Mouse (Mus musculus): ENCODE results near the gene Fpr3. TPM values are rescaled to one million over a fixed set of nuclear protein-coding genes. Genes with fewer than 3 reads are reported as not detected.

The Fpr3 gene
- polyA plus RNA-seq, 1 experiment from 2014 or later, result not detected

- WGBS, result 70% methylated on average over 2 of the region's 2 CpGs
- no peak for ATAC-seq (ENCODE audit: low read depth)
- Histone ChIP-seq H3K27ac (ENCODE audit: low read length) (no peak overlapping the region), H3K4me3 (ENCODE audit: low read length) (no peak overlapping the region), H3K36me3 (ENCODE audit: control insufficient read depth, insufficient read depth, low read length) (no peaks in the 10 kb centered on the region), H3K4me2 (ENCODE audit: low read depth, low read length) (no peak overlapping the region), H3K9ac (ENCODE audit: low read length) (no peak overlapping the region), H3K9me3 (ENCODE audit: control insufficient read depth, low read length) (0 out of 2 replicates have a peak, but pooled peaks cover 2% of the 10 kb centered on the region), H3K4me1 (replicated peaks; ENCODE audit: control insufficient read depth, insufficient read depth, low read length) (no peaks in the 10 kb centered on the region), H3K27me3 (ENCODE audit: control insufficient read depth, insufficient read depth, low read depth, low read length) (no peaks in the 10 kb centered on the region)
These were observed 16.6 kb upstream of the Fpr3 start for GRCm38 (mm10) chr17:17870892-17871550.

- Histone ChIP-seq H3K36me3 (ENCODE audit: control insufficient read depth, insufficient read depth, low read length) (no peaks in the 10 kb centered on the region), H3K4me2 (ENCODE audit: low read depth, low read length) (no peak overlapping the region), H3K27ac (ENCODE audit: low read length) (no peak overlapping the region), H3K9ac (ENCODE audit: low read length) (no peak overlapping the region), H3K4me1 (replicated peaks; ENCODE audit: control insufficient read depth, insufficient read depth, low read length) (no peaks in the 10 kb centered on the region), H3K27me3 (ENCODE audit: control insufficient read depth, insufficient read depth, low read depth, low read length) (no peaks in the 10 kb centered on the region), H3K9me3 (ENCODE audit: control insufficient read depth, low read length) (0 out of 2 replicates have a peak, but pooled peaks cover 2% of the 10 kb centered on the region), H3K4me3 (ENCODE audit: low read length) (no peak overlapping the region)
- ATAC-seq (ENCODE audit: low read depth), result no peak
- 81% methylated on average over 2 of the region's 2 CpGs for WGBS
These were observed 16.0 kb upstream of the Fpr3 start for GRCm38 (mm10) chr17:17871697-17872096.

GRCm38 (mm10) chr17:17879347-17879746 lies 8.3 kb upstream of the Fpr3 start:
- ATAC-seq (ENCODE audit: low read depth), result no peak
- H3K4me3 ChIP-seq (ENCODE audit: low read length), result no peak overlapping the region
- no peaks in the 10 kb centered on the region for H3K36me3 ChIP-seq (ENCODE audit: control insufficient read depth, insufficient read depth, low read length)
- H3K27ac ChIP-seq (ENCODE audit: low read length), result no peak overlapping the region
- WGBS, result 73% methylated on average over 1 of the region's 1 CpGs
- no peak overlapping the region for H3K4me2 ChIP-seq (ENCODE audit: low read depth, low read length)
- no peaks in the 10 kb centered on the region for H3K27me3 ChIP-seq (ENCODE audit: control insufficient read depth, insufficient read depth, low read depth, low read length)
- no peak overlapping the region for H3K9ac ChIP-seq (ENCODE audit: low read length)
- no peaks in the 10 kb centered on the region for H3K4me1 ChIP-seq (replicated peaks; ENCODE audit: control insufficient read depth, insufficient read depth, low read length)
- no peaks in the 10 kb centered on the region for H3K9me3 ChIP-seq (ENCODE audit: control insufficient read depth, low read length)

- no peaks in the 10 kb centered on the region for H3K9me3 ChIP-seq (ENCODE audit: control insufficient read depth, low read length)
- H3K9ac ChIP-seq (ENCODE audit: low read length), result no peak overlapping the region
- no peak overlapping the region for H3K4me2 ChIP-seq (ENCODE audit: low read depth, low read length)
- no peaks in the 10 kb centered on the region for H3K27me3 ChIP-seq (ENCODE audit: control insufficient read depth, insufficient read depth, low read depth, low read length)
- H3K4me1 ChIP-seq (replicated peaks; ENCODE audit: control insufficient read depth, insufficient read depth, low read length), result no peaks in the 10 kb centered on the region
- no peak overlapping the region for H3K4me3 ChIP-seq (ENCODE audit: low read length)
- H3K27ac ChIP-seq (ENCODE audit: low read length), result no peak overlapping the region
- 62% methylated on average over 3 of the region's 3 CpGs for WGBS
- no peak for ATAC-seq (ENCODE audit: low read depth)
- H3K36me3 ChIP-seq (ENCODE audit: control insufficient read depth, insufficient read depth, low read length), result no peaks in the 10 kb centered on the region
These were observed 5.0 kb upstream of the Fpr3 start for GRCm38 (mm10) chr17:17882672-17883071.

GRCm38 (mm10) chr17:17883840-17884239 lies 3.8 kb upstream of the Fpr3 start, which contains the start of gene Fpr1:
Gene Fpr1, minus strand, starts transcription at chr17:17883940.
- no peaks in the 10 kb centered on the region for H3K4me1 ChIP-seq (replicated peaks; ENCODE audit: control insufficient read depth, insufficient read depth, low read length)
- H3K4me2 ChIP-seq (ENCODE audit: low read depth, low read length), result no peak within 1 kb of the TSS
- ATAC-seq (ENCODE audit: low read depth), result no peak
- H3K9me3 ChIP-seq (ENCODE audit: control insufficient read depth, low read length), result no peaks in the 10 kb centered on the region
- no peaks in the 10 kb centered on the region for H3K27me3 ChIP-seq (ENCODE audit: control insufficient read depth, insufficient read depth, low read depth, low read length)
- H3K9ac ChIP-seq (ENCODE audit: low read length), result no peak within 1 kb of the TSS
- H3K4me3 ChIP-seq (ENCODE audit: low read length), result no peak within 1 kb of the TSS
- H3K36me3 ChIP-seq (ENCODE audit: control insufficient read depth, insufficient read depth, low read length), result no peaks in the 10 kb centered on the region
- 38% methylated on average over 1 of the region's 1 CpGs for WGBS
- H3K27ac ChIP-seq (ENCODE audit: low read length), result no peak within 1 kb of the TSS

GRCm38 (mm10) chr17:17889732-17890425 lies 2.2 kb downstream of the Fpr3 start:
- H3K9ac ChIP-seq (ENCODE audit: low read length), result no peak overlapping the region
- no peaks in the 10 kb centered on the region for H3K9me3 ChIP-seq (ENCODE audit: control insufficient read depth, low read length)
- no peak for ATAC-seq (ENCODE audit: low read depth)
- no peaks in the 10 kb centered on the region for H3K4me1 ChIP-seq (replicated peaks; ENCODE audit: control insufficient read depth, insufficient read depth, low read length)
- WGBS, result 83% methylated on average over 2 of the region's 2 CpGs
- no peaks in the 10 kb centered on the region for H3K27me3 ChIP-seq (ENCODE audit: control insufficient read depth, insufficient read depth, low read depth, low read length)
- no peak overlapping the region for H3K27ac ChIP-seq (ENCODE audit: low read length)
- H3K36me3 ChIP-seq (ENCODE audit: control insufficient read depth, insufficient read depth, low read length), result no peaks in the 10 kb centered on the region
- H3K4me2 ChIP-seq (ENCODE audit: low read depth, low read length), result no peak overlapping the region
- no peak overlapping the region for H3K4me3 ChIP-seq (ENCODE audit: low read length)

GRCm38 (mm10) chr17:17896039-17896438 lies 8.4 kb downstream of the Fpr3 start:
- no peak overlapping the region for H3K9ac ChIP-seq (ENCODE audit: low read length)
- ATAC-seq (ENCODE audit: low read depth), result no peak
- WGBS, result under 1% methylated on average over 4 of the region's 4 CpGs
- no peaks in the 10 kb centered on the region for H3K4me1 ChIP-seq (replicated peaks; ENCODE audit: control insufficient read depth, insufficient read depth, low read length)
- H3K36me3 ChIP-seq (ENCODE audit: control insufficient read depth, insufficient read depth, low read length), result no peaks in the 10 kb centered on the region
- H3K4me3 ChIP-seq (ENCODE audit: low read length), result no peak overlapping the region
- H3K27ac ChIP-seq (ENCODE audit: low read length), result no peak overlapping the region
- no peak overlapping the region for H3K4me2 ChIP-seq (ENCODE audit: low read depth, low read length)
- H3K27me3 ChIP-seq (ENCODE audit: control insufficient read depth, insufficient read depth, low read depth, low read length), result no peaks in the 10 kb centered on the region
- no peaks in the 10 kb centered on the region for H3K9me3 ChIP-seq (ENCODE audit: control insufficient read depth, low read length)

GRCm38 (mm10) chr17:17899268-17899667 lies 11.6 kb downstream of the Fpr3 start:
- Histone ChIP-seq H3K4me2 (ENCODE audit: low read depth, low read length) (no peak overlapping the region), H3K4me1 (replicated peaks; ENCODE audit: control insufficient read depth, insufficient read depth, low read length) (no peaks in the 10 kb centered on the region), H3K4me3 (ENCODE audit: low read length) (no peak overlapping the region), H3K9ac (ENCODE audit: low read length) (no peak overlapping the region), H3K27me3 (ENCODE audit: control insufficient read depth, insufficient read depth, low read depth, low read length) (no peaks in the 10 kb centered on the region), H3K9me3 (ENCODE audit: control insufficient read depth, low read length) (no peaks in the 10 kb centered on the region), H3K27ac (ENCODE audit: low read length) (no peak overlapping the region), H3K36me3 (ENCODE audit: control insufficient read depth, insufficient read depth, low read length) (no peaks in the 10 kb centered on the region)
- ATAC-seq (ENCODE audit: low read depth), result no peak
- WGBS, result 71% methylated on average over 2 of the region's 2 CpGs

GRCm38 (mm10) chr17:17900768-17901167 lies 13.1 kb downstream of the Fpr3 start:
- WGBS, result 80% methylated on average over 1 of the region's 1 CpGs
- no peaks in the 10 kb centered on the region for H3K36me3 ChIP-seq (ENCODE audit: control insufficient read depth, insufficient read depth, low read length)
- H3K4me1 ChIP-seq (replicated peaks; ENCODE audit: control insufficient read depth, insufficient read depth, low read length), result no peaks in the 10 kb centered on the region
- no peak overlapping the region for H3K9ac ChIP-seq (ENCODE audit: low read length)
- no peak overlapping the region for H3K27ac ChIP-seq (ENCODE audit: low read length)
- H3K4me2 ChIP-seq (ENCODE audit: low read depth, low read length), result no peak overlapping the region
- no peaks in the 10 kb centered on the region for H3K9me3 ChIP-seq (ENCODE audit: control insufficient read depth, low read length)
- no peak overlapping the region for H3K4me3 ChIP-seq (ENCODE audit: low read length)
- H3K27me3 ChIP-seq (ENCODE audit: control insufficient read depth, insufficient read depth, low read depth, low read length), result no peaks in the 10 kb centered on the region
- no peak for ATAC-seq (ENCODE audit: low read depth)

Data from lung, embryonic 16.5 days (tissue).